Mouse (Mus musculus) retina, embryonic 14.5 days (tissue): ENCODE measurements around the gene Trim3.

ENCODE experiments used
- DNase-seq: peaks from one replicate; pipeline ENCODE4 v3.0.0-alpha.2; 2015; ENCODE audit warnings: low spot score

Gene Trim3

DNA sequence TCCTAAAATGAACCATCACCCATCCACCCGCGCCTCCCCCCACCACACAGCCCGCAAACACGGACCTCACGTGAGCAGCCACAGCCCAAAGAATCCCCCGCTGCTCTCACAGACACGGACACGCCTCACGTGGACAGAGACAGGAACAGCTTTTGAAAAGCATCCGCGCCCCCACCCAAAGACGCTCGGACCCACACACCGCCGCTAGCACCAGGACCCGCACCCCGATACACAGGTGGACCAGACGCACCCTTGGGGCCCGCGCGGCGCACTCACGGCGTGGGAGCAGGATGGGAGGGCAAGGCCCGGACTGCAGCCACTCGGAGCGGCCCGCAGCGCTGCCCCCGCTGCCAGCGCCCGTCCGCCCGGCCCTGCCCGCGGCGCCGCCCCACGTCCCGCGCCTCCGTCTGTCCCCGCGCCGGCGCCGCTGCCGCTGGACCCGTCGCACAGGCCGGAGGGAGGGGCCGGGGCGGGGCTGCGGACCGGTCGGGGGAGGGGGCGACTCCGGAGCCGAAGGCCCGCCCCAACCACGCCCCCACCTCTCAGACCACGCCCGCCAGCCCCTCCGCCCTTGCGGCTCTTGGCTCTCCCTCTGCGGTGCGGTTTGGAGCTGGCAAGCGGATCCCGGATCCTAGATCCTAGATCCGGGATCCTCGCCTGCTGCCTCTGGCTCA, at the start of gene Trim3:
Gene Trim3, minus strand, starts transcription at position 445 of the 674 bp plus-strand sequence.
- DNase-seq = peak; percentile 92

DNA sequence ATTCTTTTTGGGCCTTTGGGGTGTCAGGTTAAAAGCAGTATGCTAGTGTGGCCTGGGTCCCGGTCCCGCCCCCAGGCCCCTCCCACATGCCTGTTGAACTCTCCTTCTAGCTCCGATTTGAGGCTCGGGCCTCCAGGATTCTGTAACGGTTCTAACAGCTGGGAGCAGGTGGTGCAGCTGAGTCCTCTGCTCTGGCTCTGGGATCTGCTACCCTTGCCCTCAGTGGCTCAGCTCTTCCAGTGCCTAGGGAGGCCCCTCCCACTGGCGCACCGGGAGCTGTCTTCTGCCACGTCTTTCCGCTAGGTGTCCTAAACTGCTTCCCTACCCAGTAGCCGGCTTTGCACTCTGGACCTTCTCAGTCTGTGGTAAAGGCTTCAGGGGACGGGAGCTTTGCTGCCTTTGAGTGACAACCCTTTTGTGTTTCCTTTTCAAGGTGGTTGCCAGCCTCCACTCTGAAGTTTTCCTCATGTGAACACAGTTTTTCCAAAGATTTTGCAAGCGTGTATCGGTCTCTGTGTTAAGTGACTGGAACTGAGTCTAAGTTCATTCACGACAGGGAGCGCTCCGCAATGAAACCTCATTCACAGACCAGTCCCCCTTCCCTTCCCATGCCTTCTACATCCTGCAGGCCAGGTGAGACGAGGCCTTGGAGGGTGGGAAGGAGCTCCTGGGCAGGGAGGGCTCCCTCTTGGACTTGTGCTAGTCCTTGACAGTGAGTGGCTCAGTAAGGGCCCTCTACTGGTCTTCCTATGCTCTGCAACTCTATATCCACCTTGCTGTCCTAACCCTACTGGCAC, 17.5 kb upstream of the Trim3 start, which contains the start of gene Dnhd1:
Gene Dnhd1, plus strand, starts transcription at position 189 of the 797 bp plus-strand sequence.
- DNase-seq = peak; percentile 80

DNA sequence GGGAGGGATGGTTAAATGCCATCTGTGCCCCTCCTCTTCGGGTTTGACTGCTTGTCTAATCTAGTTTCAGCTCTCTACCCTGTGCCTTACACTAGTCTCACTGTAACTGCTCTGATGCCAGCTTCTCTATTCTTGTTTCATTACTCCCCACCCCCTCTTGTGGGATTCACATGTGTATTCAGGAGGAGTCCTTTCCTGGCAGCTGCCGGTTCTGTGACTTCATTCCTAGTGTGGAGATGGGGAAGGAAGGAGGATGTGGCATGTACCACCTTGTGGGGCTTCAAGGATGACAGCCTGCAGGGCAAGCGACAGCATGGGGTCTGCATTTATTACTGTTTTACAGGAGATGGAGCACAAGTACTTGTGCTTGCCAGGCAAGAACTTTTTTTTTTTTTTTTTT, 8.6 kb upstream of the Trim3 start:
- no peak for DNase-seq

DNA sequence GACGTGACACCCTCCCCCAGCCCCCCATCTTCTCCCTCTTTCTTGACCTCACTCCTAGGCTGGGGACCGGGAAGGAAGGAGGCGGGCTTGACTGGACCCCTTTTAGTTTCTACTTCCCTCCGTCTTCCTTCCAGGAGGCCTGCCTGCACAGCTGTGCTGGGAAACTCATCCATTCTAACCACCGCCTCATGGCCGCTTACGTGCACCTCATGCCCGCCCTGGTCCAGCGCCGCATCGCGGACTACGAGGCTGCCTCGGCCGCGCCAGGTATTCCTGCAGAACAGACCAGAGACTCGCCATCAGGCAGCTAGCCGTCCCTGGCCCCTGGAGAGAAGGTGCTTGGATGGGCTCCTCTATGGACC, 7.5 kb upstream of the Trim3 start:
- DNase-seq = no peak

DNA sequence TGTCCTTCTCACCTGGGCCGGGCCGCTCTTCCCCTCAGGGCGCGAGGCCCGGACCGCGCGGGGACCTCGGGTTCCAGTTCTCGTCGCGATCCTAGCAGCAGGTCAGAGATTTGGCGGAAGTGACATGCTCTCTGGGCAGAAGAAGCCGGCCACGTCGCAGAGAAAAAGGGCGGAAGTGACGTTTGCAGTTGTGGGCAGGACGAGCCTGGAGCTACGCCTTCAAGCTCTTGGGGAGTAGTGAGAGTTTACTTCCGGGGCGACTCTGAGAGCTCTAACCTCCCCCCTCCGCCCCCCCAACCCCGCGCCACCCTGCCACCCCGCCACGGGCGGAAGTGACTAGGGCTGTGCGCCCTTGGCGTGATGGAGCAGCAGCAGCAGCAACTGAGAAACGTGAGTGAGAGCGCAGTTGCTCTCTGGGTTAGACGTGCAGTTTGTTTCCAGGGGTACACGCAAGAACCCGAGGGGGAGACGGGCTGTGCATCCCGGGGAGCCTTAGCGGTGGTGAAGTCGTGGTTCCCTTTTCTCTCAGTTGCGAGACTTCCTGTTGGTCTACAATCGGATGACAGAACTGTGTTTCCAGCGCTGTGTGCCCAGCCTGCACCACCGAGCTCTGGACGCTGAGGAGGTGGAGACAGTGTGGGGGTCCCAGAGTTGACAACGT, 7.0 kb upstream of the Trim3 start, which contains the start of the genes Arfip2 and Gm45799:
Gene Arfip2, minus strand, starts transcription at position 184 of the 661 bp plus-strand sequence.
Gene Gm45799, plus strand, starts transcription at position 320 of the 661 bp plus-strand sequence.
- peak; percentile 99 for DNase-seq

DNA sequence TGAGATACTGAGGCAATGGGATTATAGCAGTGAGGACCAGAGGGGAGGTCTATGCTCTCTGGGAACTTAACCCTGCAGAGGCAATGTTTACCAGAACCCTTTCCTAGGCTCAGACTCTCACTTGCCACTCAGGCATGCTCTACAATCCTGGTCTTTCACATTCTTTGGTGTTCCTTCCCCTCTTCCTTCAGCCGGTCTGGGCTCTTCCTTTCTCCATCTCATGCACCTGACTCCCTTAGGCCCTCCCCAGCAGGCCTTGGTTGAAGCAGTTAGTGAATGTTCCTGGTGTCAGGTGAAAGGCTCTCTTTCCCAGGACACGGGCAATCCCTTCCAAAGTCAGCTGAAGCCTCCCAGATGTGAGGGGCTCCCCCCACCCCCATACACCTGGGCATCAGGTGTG, 6.4 kb upstream of the Trim3 start, which contains the start of gene Timm10b:
Gene Timm10b, plus strand, starts transcription at position 301 of the 400 bp plus-strand sequence.
- no peak for DNase-seq

DNA sequence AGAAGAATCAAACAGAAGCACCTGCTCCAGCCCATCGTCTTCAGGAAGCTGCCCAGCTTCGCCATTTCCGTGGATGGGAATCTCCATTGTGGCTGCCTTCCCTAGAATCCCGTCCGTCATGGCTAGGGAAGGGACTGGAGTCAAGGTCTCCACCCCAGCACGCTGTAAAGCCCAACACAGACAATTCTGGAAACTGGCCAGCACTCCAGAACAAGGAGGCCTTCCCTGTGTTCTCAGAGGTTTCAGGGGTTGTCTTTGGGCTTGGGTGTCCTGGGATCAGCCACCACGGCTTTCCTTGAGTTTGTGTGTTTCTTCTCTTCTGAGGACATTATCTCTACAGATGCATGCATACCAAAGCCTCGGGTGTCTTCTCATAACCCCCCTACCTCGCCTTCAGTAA, 5.9 kb upstream of the Trim3 start:
- DNase-seq = no peak

DNA sequence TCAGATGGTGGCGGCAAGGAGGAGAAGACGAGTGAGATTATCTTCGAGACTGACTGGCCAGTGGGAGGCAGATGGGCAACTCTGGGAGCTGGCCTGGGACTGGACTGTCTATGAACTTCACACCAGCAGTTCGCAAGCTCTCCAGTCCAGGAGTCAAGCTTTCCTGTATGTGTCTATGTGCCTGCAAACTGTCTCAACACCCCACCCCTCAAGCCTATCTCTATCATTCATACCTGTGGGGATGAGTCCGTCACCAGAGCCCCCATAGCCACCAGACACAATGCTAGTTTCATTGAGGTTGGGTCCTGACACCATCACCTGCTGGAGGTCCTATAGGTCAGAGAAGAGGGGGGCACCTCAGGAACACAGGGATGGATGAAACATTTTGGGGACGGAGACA, 5.4 kb upstream of the Trim3 start:
- no peak for DNase-seq

DNA sequence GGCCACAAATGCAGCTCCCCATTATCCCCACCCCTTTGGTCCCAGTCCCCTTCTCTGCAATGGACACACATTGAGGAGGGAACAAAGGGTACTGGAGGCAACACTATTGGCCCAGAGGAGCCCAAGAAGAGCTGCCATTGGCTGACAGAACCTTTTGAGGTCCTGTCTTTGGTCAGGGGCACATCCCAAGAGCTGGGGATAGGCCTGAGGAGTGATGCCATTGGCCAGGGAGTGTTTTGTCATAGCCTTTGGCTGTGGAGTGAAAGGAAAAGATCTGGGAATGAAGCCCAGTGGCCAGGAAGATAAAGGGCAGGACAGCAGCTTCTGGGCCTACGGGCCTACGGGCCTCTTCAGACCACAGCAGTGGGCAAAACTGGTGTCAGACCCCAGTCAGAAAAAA, 2.4 kb upstream of the Trim3 start:
- no peak for DNase-seq

DNA sequence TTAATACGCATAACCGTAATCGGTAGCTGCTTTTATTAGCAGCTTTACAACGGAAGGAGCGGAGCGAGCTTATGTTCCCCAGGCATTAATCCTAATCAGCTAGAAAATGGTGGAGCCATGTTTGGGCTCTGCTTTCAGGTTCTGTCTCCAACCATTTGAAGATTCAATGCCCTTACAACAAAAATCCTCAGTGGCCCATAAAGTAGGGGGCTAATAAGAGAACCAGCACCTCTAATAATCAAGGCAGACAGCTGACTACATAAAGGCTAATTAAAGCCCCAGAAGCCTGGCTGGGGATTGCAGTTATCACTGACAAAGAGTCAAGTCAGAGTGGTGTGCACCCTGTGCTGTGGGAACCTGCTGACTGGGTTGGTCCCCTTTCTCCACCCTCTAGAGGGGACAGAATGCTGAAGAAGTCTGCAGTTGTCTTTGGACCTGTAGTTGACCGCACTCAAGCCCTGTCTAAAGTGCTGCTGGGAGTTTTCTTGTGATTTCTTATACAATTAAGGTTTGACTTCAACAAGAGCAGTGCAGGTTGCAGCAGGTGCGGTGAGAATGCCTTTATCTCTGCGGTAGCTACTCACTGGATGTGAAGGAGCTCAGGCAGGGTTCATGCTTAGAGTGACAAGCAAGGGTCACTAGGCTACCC, 1.0 kb upstream of the Trim3 start:
- DNase-seq = peak; percentile 22

DNA sequence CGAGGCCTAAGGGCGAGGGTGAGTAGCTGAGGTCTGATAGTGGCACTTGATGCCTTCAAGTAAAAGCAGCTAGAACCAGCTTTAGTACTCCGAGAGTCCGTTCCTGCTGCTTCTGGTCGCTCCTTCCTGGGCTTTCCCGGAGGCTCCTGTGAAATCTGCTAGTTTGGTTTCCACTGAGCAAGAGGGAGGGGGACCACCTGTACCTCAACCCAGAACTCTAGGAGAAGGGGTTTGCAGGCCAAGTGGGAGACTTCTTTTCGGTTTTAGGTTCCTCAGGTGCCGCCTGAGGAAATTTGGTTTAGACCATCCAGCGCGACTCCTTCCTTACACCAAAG, 397 bp upstream of the Trim3 start:
- DNase-seq = no peak

DNA sequence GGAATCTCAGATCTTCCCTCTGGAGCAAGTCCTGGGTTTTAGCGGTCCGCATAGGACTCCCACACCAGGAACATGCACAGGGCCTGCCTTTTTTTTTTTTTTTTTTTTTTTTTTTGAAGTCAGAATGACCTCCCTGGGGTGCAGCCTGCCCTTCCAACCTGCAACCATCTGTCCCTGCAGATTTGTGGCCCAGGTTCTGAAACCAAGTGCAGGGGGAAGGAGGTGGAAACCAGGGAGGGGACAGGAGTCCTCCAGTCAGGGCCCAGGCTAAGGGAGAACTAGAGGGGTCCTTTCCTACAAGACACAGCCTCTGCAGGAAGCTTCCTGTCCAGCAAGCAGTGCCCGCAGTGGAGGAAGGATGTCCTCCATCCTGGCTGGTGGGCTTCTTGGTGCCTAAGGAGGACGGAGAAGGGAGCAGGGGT, 809 bp downstream of the Trim3 start:
- DNase-seq = no peak

DNA sequence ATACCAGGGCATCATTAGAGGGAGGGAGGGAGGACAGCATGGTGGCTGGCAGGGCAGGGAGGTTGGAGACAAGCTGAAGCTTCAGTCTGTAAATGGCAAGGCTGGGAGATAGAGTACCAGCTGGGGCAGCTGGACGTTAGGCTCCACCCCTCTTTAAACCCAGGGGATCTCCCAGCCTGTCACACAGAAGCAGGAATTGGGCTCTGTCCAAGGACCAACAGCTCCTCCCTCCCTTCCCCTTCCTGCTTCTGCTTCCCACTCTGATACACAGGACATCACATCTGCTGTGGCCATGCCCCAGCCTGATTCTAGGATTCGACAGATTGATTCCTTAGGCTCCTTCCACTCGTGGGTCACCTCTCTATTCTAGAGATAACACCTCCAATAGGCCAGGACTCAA, 4.7 kb downstream of the Trim3 start:
- peak; percentile 41 for DNase-seq

DNA sequence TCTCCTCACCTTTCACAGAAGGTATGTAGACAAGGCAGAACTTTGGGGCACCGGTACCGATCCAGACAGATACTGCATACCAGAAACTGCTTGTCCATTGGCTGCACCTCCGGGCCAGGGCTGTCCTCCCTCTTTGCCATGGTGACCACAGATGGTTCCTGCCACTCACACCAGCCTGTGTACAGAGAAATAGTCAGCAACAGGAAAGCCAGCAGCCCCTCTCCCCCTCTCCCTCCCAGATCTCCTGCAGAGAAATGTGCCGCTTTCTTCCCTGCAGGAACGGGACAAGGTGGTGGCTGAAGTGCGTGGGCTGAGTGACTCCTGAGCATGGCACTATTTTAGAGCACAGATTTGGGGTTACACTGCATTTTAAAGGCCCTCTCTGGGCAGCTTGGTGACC, 8.0 kb downstream of the Trim3 start:
- no peak for DNase-seq

DNA sequence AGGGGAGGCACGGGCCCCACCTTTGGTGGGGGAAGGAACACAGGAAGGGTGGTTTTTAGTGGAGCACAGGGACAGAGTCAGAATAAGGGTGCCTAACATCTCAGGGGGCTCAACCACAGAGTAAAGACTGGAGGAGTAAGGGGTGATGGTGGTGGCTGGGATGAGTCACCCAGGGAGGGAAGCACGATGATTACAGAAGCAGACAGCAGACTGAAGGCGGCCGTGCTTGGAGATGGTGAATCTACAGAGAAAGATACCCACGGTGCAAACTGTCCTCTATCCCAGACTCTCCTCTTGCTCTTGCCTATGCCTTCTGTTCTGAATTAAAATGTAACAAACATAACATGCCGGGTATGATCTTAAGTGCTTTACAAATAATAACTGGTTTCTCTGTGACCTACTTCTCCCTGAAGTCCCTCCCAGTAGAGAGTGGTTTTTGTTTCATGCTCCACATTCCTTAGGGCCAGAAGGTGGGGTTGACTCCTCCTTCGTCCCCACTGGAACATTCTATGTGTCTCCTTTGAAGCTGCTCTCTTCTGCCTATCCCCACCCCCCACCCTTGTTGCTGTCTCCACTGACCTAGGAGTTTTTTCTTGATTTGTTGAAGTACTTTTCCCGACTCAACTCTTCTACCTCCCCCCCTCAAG, 11.6 kb downstream of the Trim3 start:
- DNase-seq = peak; percentile 7

DNA sequence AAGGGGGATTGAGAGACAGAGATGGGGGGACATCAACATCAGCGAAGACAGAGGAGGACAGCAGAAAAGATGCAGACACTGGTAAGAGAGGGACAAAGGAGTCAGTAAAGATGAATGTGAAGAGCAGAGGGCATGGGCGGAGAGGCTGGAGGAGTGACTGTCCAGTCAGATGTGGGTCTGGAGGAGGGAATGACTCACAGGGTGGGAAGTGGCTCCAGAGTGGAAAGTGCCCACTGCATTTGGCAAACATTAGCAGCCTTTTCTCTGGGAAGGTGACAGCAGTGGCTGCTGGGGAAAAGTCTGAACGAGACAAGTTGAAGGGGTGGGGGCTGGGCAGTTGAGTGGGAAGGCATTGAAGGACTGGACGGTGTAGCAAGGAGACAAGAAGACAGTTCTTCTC, 12.3 kb downstream of the Trim3 start:
- DNase-seq = no peak

DNA sequence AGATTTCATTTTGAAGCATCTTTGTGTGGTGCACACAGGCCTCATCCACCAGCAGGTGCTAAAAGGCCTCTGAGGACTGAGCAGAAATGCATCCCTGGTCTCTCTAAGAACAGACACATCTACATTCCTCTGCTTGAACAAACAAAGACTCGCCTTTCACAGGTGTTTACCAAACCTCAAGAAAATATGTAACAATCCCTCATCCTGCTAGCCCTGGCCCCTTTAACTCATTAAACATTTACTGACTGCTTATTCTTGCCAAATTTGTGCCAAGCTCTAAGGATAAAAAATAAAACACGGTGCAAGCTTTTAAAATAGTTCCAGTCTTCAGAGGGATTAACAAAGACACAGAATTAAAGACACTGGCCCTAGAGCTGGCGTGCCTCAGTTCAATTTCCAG, 13.7 kb downstream of the Trim3 start:
- no peak for DNase-seq

DNA sequence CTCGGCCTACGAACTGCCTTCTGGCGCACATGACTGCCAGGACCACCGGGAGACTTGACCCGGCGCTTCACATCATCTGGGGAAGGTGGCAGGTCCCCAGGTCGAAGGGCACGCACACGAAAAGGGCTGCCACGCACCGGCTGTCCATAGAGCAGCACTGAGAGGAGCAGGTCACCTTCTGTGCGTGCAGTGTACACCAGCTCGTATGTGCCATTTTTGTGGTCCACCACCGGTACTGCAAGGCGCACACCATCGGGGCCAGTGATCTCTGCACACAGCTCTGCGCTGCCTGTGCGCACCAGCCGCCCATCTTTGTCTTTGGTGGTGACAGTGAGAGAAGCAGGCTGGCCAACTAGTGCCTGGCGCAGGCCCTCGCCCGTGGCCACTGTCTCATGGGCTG, 15.6 kb downstream of the Trim3 start:
- no peak for DNase-seq

DNA sequence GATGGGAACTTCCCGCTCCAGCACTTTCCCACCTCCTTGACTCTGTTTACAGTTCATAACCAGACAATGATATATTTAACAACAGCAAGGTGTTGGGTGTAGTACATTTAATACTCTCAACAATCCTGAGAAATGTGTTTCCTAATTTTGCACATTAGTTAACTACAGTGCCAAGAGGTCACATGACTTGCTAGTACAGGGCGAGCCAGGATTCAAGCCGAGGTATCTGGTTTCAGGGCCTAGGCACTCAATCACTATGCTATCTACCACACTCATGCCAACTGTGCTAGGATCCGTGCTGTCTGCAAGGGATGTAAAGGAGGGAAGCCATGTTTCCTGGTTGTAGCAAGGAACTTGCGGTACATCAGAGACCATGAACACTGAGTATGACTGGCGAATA, 16.8 kb downstream of the Trim3 start:
- no peak for DNase-seq

DNA sequence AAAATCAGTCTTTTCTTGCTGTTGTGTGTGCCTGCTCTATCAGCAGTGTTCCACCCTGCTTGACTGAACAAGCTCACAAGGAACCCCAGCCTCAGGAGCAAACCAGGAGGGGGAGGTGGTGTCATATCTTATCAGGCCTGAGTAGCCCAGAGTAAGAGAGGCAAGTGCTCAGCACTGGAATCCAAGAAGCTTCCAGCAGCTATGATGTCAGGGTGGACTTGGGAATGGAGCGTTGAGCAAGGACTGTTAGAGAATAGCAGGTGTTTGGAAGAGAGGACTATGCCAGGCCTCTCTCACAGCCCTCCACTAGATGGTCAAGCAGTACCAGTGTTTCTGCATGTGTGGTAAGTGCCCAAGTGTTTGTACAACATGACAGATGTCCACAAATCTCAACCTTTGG, 17.7 kb downstream of the Trim3 start:
- no peak for DNase-seq

DNA sequence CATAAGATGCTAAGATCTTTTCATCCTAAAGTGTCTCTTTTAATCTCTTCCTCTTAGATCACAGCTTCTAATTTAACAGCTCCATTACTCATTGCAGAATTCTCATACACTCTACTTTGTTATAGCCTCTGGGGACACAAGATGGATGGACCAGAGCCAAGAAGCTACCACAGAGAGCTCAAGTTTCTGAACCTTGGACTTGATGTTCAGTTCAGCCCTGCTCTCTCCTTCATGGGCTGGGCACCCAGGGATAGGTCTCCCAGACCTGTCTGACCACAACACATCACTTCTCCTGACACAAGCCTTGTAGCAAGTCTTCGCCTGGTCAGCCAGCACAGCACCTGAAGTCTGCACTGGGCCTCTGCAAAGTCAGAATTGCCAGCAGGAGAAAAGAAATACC, 19.0 kb downstream of the Trim3 start:
- no peak for DNase-seq

DNA sequence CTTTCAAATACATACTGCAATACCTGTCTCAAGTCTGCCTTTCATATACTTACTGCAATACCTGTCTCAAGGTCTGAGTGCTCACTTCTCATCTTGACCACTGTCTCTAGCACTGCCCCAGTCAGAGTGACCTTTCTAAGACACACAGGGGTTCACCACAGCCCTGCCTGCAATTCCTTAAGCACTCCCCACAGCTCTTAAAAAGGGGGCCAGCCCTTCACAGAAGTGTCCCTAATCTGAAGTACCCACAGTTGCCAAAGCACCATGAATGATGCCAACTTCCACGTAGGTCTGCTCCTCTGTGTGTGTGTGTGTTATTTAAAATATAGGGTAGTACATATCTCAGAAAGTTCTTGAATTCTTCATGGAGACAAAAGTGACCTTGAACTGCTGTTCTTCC, 21.6 kb downstream of the Trim3 start:
- no peak for DNase-seq
